Mouse (Mus musculus) MEL (cell line): ENCODE measurements at regions not wholly inside any gene's neighbourhood (a gene's known extent, or its start where the extent isn't known, plus 50 kb on each side); places are given as distances from the start of the nearest gene placed in this dataset.

Experiments used
- CHD2 ChIP-seq: IDR thresholded peaks from 2 replicates; pipeline ENCODE4 v1.6.1; 2011; ENCODE audit warnings: low read length, improper control_type of control experiment
- EP300 ChIP-seq, 2 experiments: IDR thresholded peaks; 2 replicates each; pipeline ENCODE4 v1.6.1; 2011; ENCODE audit warnings: improper control_type of control experiment in 2 of 2, low read length in 2 of 2, low read depth in 1 of 2, mild to moderate bottlenecking in 1 of 2
- ETS1 ChIP-seq: IDR thresholded peaks from 2 replicates; pipeline ENCODE4 v1.6.1; 2012; ENCODE audit warnings: low read depth, mild to moderate bottlenecking, inconsistent platforms, low read length, improper control_type of control experiment, moderate library complexity
- GABPA ChIP-seq: IDR thresholded peaks from 2 replicates; pipeline ENCODE4 v1.6.1; 2012; ENCODE audit warnings: low read depth, mild to moderate bottlenecking, inconsistent platforms, low read length, improper control_type of control experiment, moderate library complexity
- GATA1 ChIP-seq: IDR thresholded peaks from 2 replicates; pipeline ENCODE4 v1.6.1; 2011; ENCODE audit warnings: low read depth, low read length, improper control_type of control experiment
- HCFC1 ChIP-seq: IDR thresholded peaks from 2 replicates; pipeline ENCODE4 v1.6.1; 2012; ENCODE audit warnings: low read depth, mild to moderate bottlenecking, inconsistent platforms, low read length, improper control_type of control experiment, moderate library complexity
- NRF1 ChIP-seq: IDR thresholded peaks from 2 replicates; pipeline ENCODE4 v1.6.1; 2014; ENCODE audit warnings: low read depth, mild to moderate bottlenecking, inconsistent platforms, low read length, improper control_type of control experiment, moderate library complexity; ENCODE audit not compliant: poor library complexity, insufficient read depth, severe bottlenecking
- POLR2AphosphoS2 ChIP-seq: IDR thresholded peaks from 2 replicates; pipeline ENCODE4 v1.6.1; 2011; ENCODE audit warnings: low read length, improper control_type of control experiment
- RCOR1 ChIP-seq: IDR thresholded peaks from 2 replicates; pipeline ENCODE4 v1.6.1; 2012; ENCODE audit warnings: low read depth, mild to moderate bottlenecking, inconsistent platforms, low read length, improper control_type of control experiment
- TAL1 ChIP-seq: IDR thresholded peaks from 2 replicates; pipeline ENCODE4 v1.6.1; 2012; ENCODE audit warnings: mild to moderate bottlenecking, inconsistent platforms, low read length, moderate library complexity, mixed read lengths
- USF2 ChIP-seq, 2 experiments: IDR thresholded peaks; 2 replicates each; pipeline ENCODE4 v1.6.1; 2011 to 2012; ENCODE audit warnings: improper control_type of control experiment in 2 of 2, low read length in 2 of 2, borderline replicate concordance in 1 of 2, inconsistent platforms in 1 of 2, low read depth in 1 of 2, mild to moderate bottlenecking in 1 of 2; ENCODE audit not compliant: insufficient read depth in 1 of 2
- ZKSCAN1 ChIP-seq: IDR thresholded peaks from 2 replicates; pipeline ENCODE4 v1.6.1; 2012; ENCODE audit warnings: low read depth, mild to moderate bottlenecking, inconsistent platforms, low read length, improper control_type of control experiment, moderate library complexity
- ZNF384 ChIP-seq: IDR thresholded peaks from 2 replicates; pipeline ENCODE4 v1.6.1; 2012; ENCODE audit warnings: low read depth, mild to moderate bottlenecking, inconsistent platforms, low read length, improper control_type of control experiment

- TF ChIP-seq POLR2AphosphoS2, result no peak
- TF ChIP-seq ZKSCAN1, result no peak
- no peak for TF ChIP-seq TAL1
- no peak for TF ChIP-seq CHD2
- no peak for TF ChIP-seq GATA1
- TF ChIP-seq ZNF384, result no peak
- no peak for TF ChIP-seq NRF1
- no peak for TF ChIP-seq ETS1
- TF ChIP-seq USF2 (IDR thresholded peaks at IDR 0.05; ENCODE audit: borderline replicate concordance in 1 of 2, insufficient read depth in 1 of 2, low read depth in 1 of 2, low read length in 2 of 2), result no peak
- TF ChIP-seq GABPA, result no peak
- TF ChIP-seq EP300 (IDR thresholded peaks at IDR 0.05; ENCODE audit: low read depth in 1 of 2, low read length in 2 of 2), result no peak
- no peak for TF ChIP-seq RCOR1
- TF ChIP-seq HCFC1, result no peak
These were observed 58.3 kb upstream of the Apob start for GRCm38 (mm10) chr12:7918967-7919708.
